Mouse (Mus musculus) lung, adult 2 months (tissue): ENCODE results near the gene Lax1.

Source experiments
- CTCF ChIP-seq: fragments of 200-500 bp; IDR thresholded peaks from 2 replicates; pipeline ENCODE4 v1.5.1; 2011; ENCODE audit warnings: mild to moderate bottlenecking, low read length, control low read depth; ENCODE audit not compliant: insufficient read depth
- POLR2A ChIP-seq: fragments of 200-500 bp; IDR thresholded peaks from 2 replicates; pipeline ENCODE4 v1.6.1; 2011; ENCODE audit warnings: low read depth, mild to moderate bottlenecking, control low read depth, low read length, borderline replicate concordance; ENCODE audit errors: extremely low read depth

- no peak for TF ChIP-seq CTCF
- TF ChIP-seq POLR2A: no peak
These were observed 5.0 kb upstream of the Lax1 start for GRCm38 (mm10) chr1:133694876-133695275.
